Mouse (Mus musculus): Measurements from ENCODE around the gene Fgfr2. TPM values are rescaled to one million over a fixed set of nuclear protein-coding genes. Genes with fewer than 3 reads are reported as not detected.

Gene Fgfr2
- polyA plus RNA-seq, 1 experiment = 14.8 TPM

DNA sequence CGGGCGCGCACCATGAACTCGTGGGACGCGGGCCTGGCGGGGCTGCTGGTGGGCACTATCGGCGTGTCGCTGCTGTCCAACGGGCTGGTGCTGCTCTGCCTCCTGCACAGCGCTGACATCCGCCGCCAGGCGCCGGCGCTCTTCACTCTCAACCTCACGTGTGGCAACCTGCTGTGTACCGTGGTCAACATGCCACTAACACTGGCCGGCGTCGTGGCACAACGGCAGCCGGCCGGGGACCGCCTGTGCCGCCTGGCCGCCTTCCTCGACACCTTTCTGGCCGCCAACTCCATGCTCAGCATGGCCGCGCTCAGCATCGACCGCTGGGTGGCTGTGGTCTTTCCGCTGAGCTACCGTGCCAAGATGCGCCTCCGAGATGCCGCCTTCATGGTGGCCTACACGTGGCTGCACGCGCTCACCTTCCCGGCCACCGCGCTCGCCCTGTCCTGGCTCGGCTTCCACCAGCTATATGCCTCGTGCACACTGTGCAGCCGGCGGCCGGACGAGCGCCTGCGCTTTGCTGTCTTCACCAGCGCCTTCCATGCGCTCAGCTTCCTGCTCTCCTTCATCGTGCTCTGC, 1156.1 kb downstream of the Fgfr2 start:
- DNase-seq = no peak
- no peak for TF ChIP-seq CTCF (conservative IDR thresholded peaks at IDR 0.05; ENCODE audit: insufficient read depth, insufficient read length, low read depth, low read length)
- TF ChIP-seq POLR2A (IDR thresholded peaks at IDR 0.05; ENCODE audit: low read depth, low read length) = no peak
- Histone ChIP-seq H3K4me1 (ENCODE audit: control insufficient read depth, insufficient read depth, low read length) (no peaks in the 10 kb centered on the region), H3K27me3 (replicated peaks; ENCODE audit: control insufficient read depth, insufficient read depth, low read length) (no peaks in the 10 kb centered on the region), H3K27ac (ENCODE audit: insufficient read depth, low read depth, low read length) (no peak overlapping the region), H3K36me3 (ENCODE audit: control insufficient read depth, insufficient read depth, low read length) (no peaks in the 10 kb centered on the region), H3K4me3 (ENCODE audit: insufficient read depth, low read depth, low read length) (no peak overlapping the region)
- 8% methylated on average over 57 of the region's 57 CpGs for WGBS

- H3K4me1 ChIP-seq (ENCODE audit: control insufficient read depth, insufficient read depth, low read length) = no peaks in the 10 kb centered on the region
- no peak within 1 kb of the TSS for H3K4me3 ChIP-seq (ENCODE audit: insufficient read depth, low read depth, low read length)
- H3K27me3 ChIP-seq (replicated peaks; ENCODE audit: control insufficient read depth, insufficient read depth, low read length) = no peaks in the 10 kb centered on the region
- no peak within 1 kb of the TSS for H3K27ac ChIP-seq (ENCODE audit: insufficient read depth, low read depth, low read length)
- H3K36me3 ChIP-seq (ENCODE audit: control insufficient read depth, insufficient read depth, low read length) = no peaks in the 10 kb centered on the region
- TF ChIP-seq POLR2A (IDR thresholded peaks at IDR 0.05; ENCODE audit: low read depth, low read length) = no peak
- TF ChIP-seq CTCF (conservative IDR thresholded peaks at IDR 0.05; ENCODE audit: insufficient read depth, insufficient read length, low read depth, low read length) = no peak
- 3% methylated on average over 32 of the region's 32 CpGs for WGBS
- no peak for DNase-seq
Observed at GRCm38 (mm10) chr7:131966023-131966915, 1156.9 kb downstream of the Fgfr2 start, which contains the start of gene Gpr26. Gene Gpr26, plus strand, starts transcription at chr7:131966460.

- WGBS = 23% methylated on average over 6 of the region's 6 CpGs
- Histone ChIP-seq H3K4me3 (ENCODE audit: insufficient read depth, low read depth, low read length) (no peak overlapping the region), H3K27me3 (replicated peaks; ENCODE audit: control insufficient read depth, insufficient read depth, low read length) (no peaks in the 10 kb centered on the region), H3K27ac (ENCODE audit: insufficient read depth, low read depth, low read length) (no peak overlapping the region), H3K36me3 (ENCODE audit: control insufficient read depth, insufficient read depth, low read length) (no peaks in the 10 kb centered on the region), H3K4me1 (ENCODE audit: control insufficient read depth, insufficient read depth, low read length) (no peaks in the 10 kb centered on the region)
- no peak for TF ChIP-seq POLR2A (IDR thresholded peaks at IDR 0.05; ENCODE audit: low read depth, low read length)
- no peak for TF ChIP-seq CTCF (conservative IDR thresholded peaks at IDR 0.05; ENCODE audit: insufficient read depth, insufficient read length, low read depth, low read length)
- DNase-seq = peak; percentile 14
Observed at GRCm38 (mm10) chr7:131960551-131960950, 1162.6 kb downstream of the Fgfr2 start.

- Histone ChIP-seq H3K36me3 (ENCODE audit: control insufficient read depth, insufficient read depth, low read length) (no peaks in the 10 kb centered on the region), H3K27me3 (replicated peaks; ENCODE audit: control insufficient read depth, insufficient read depth, low read length) (no peaks in the 10 kb centered on the region), H3K27ac (ENCODE audit: insufficient read depth, low read depth, low read length) (no peak overlapping the region), H3K4me1 (ENCODE audit: control insufficient read depth, insufficient read depth, low read length) (no peaks in the 10 kb centered on the region), H3K4me3 (ENCODE audit: insufficient read depth, low read depth, low read length) (no peak overlapping the region)
- no peak for TF ChIP-seq CTCF (conservative IDR thresholded peaks at IDR 0.05; ENCODE audit: insufficient read depth, insufficient read length, low read depth, low read length)
- TF ChIP-seq POLR2A (IDR thresholded peaks at IDR 0.05; ENCODE audit: low read depth, low read length) = no peak
- DNase-seq = no peak
- WGBS = 64% methylated on average over 1 of the region's 1 CpGs
Observed at GRCm38 (mm10) chr7:131958705-131959104, 1164.4 kb downstream of the Fgfr2 start.

DNA sequence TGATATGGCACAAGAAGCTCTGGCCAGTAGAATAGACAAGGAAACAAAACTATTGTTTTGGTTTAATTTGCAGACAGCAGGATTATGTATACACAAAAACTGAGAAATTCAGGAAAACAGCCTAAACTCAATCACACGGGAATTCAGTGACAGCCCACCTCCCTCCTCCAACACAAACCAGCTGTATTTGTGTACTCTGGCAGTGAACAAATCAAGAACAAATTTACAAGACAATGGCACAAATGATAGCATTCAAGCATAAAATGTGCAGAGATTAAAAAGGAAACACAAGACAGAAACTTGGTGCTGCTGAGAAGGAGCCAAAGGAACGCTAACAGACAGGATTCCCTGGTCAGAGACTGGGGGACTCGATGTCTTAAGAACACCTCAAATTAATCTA, 1169.7 kb downstream of the Fgfr2 start:
- DNase-seq = no peak
- WGBS = 61% methylated on average over 3 of the region's 3 CpGs
- TF ChIP-seq POLR2A (IDR thresholded peaks at IDR 0.05; ENCODE audit: low read depth, low read length) (no peak), CTCF (conservative IDR thresholded peaks at IDR 0.05; ENCODE audit: insufficient read depth, insufficient read length, low read depth, low read length) (no peak)
- H3K4me1 ChIP-seq (ENCODE audit: control insufficient read depth, insufficient read depth, low read length) = no peaks in the 10 kb centered on the region
- no peak overlapping the region for H3K27ac ChIP-seq (ENCODE audit: insufficient read depth, low read depth, low read length)
- no peaks in the 10 kb centered on the region for H3K36me3 ChIP-seq (ENCODE audit: control insufficient read depth, insufficient read depth, low read length)
- no peak overlapping the region for H3K4me3 ChIP-seq (ENCODE audit: insufficient read depth, low read depth, low read length)
- H3K27me3 ChIP-seq (replicated peaks; ENCODE audit: control insufficient read depth, insufficient read depth, low read length) = no peaks in the 10 kb centered on the region

DNA sequence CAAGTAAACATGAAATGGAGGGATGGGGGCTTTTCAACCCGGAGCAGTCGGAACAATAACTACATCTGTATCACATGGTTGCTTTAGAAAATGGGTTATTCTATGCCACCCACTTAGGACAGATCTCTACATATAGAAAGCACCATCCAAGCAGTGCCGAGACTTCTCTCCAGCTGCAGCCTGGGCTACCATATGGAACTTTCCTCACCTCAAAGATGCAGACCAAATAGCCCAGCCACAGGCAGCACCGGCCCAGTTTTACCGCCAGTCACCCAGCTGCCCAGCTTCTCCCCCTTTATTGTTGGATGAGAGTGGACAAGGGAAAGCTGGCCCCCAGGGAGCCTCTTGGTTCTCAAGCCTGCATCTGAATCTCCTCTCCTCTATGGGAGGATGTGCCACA, 1172.0 kb downstream of the Fgfr2 start:
- WGBS = 68% methylated on average over 5 of the region's 5 CpGs

DNA sequence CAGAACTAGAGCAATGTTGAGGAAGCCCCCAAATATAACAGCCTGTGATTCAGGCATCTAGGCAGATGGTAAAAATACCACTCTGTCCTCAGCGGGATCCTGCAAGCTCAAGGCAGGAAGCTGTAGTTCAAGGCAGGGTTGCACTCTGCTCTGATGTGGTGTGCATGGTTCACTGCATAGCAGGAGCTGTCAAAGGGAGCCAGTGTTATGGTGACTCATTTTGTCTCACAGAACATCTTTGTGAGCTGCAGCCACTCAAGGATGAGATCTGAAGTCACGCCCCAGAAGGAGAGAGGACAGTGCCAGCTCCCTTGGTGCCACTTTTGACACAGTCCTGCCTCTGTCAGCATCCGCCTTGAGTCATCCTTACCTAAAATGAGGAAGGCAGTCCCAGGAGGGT, 1185.5 kb downstream of the Fgfr2 start:
- 55% methylated on average over 3 of the region's 3 CpGs for WGBS
- H3K36me3 ChIP-seq (ENCODE audit: control insufficient read depth, insufficient read depth, low read length) = no peaks in the 10 kb centered on the region

More for the DNA sequence above, 1172.0 kb downstream of the Fgfr2 start:
- Histone ChIP-seq H3K4me3 (ENCODE audit: insufficient read depth, low read depth, low read length) (no peak overlapping the region), H3K4me1 (ENCODE audit: control insufficient read depth, insufficient read depth, low read length) (no peaks in the 10 kb centered on the region), H3K36me3 (ENCODE audit: control insufficient read depth, insufficient read depth, low read length) (no peaks in the 10 kb centered on the region), H3K27ac (ENCODE audit: insufficient read depth, low read depth, low read length) (no peak overlapping the region), H3K27me3 (replicated peaks; ENCODE audit: control insufficient read depth, insufficient read depth, low read length) (no peaks in the 10 kb centered on the region)
- DNase-seq = no peak
- no peak for TF ChIP-seq POLR2A (IDR thresholded peaks at IDR 0.05; ENCODE audit: low read depth, low read length)
- TF ChIP-seq CTCF (conservative IDR thresholded peaks at IDR 0.05; ENCODE audit: insufficient read depth, insufficient read length, low read depth, low read length) = no peak

More for the DNA sequence above, 1185.5 kb downstream of the Fgfr2 start:
- H3K4me3 ChIP-seq (ENCODE audit: insufficient read depth, low read depth, low read length) = no peak overlapping the region
- no peak overlapping the region for H3K27ac ChIP-seq (ENCODE audit: insufficient read depth, low read depth, low read length)
- H3K27me3 ChIP-seq (replicated peaks; ENCODE audit: control insufficient read depth, insufficient read depth, low read length) = no peaks in the 10 kb centered on the region
- TF ChIP-seq CTCF (conservative IDR thresholded peaks at IDR 0.05; ENCODE audit: insufficient read depth, insufficient read length, low read depth, low read length) (no peak), POLR2A (IDR thresholded peaks at IDR 0.05; ENCODE audit: low read depth, low read length) (no peak)
- DNase-seq = no peak
- H3K4me1 ChIP-seq (ENCODE audit: control insufficient read depth, insufficient read depth, low read length) = no peaks in the 10 kb centered on the region

Measured in kidney, adult 2 months (tissue).